Mouse (Mus musculus) ES-E14 (cell line): ENCODE results near the gene Upk3a. TPM values are rescaled to one million over a fixed set of nuclear protein-coding genes. Genes with fewer than 3 reads are reported as not detected.

Experiments
- DNase-seq: peaks from one replicate; pipeline ENCODE4 v3.0.0-alpha.2; 2013; ENCODE audit warnings: low read depth, low spot score
- H3K27ac ChIP-seq: 2 replicates; pipeline ENCODE4 v1.5.1; 2012; ENCODE audit warnings: low read depth, mild to moderate bottlenecking, low read length, moderate library complexity, mixed read lengths; ENCODE audit not compliant: poor library complexity, insufficient read depth, severe bottlenecking
- H3K36me3 ChIP-seq: 2 replicates; pipeline ENCODE4 v1.6.1; 2012; ENCODE audit warnings: mild to moderate bottlenecking, low read length, moderate library complexity, mixed read lengths; ENCODE audit not compliant: control insufficient read depth, poor library complexity, insufficient read depth, severe bottlenecking
- H3K4me1 ChIP-seq, 2 experiments: fragments of 150-350 bp in 1 of 2; sonication (generic) in 1 of 2; 2 replicates each; pipeline ENCODE4 v1.6.1; 2012; ENCODE audit warnings: low read length in 2 of 2, mild to moderate bottlenecking in 1 of 2, mixed read lengths in 1 of 2; ENCODE audit not compliant: control insufficient read depth in 2 of 2, insufficient read depth in 2 of 2, poor library complexity in 1 of 2
- H3K4me3 ChIP-seq, 2 experiments: fragments of 150-350 bp in 1 of 2; sonication (generic) in 1 of 2; 2 replicates each; pipeline ENCODE4 v1.5.1; 2012; ENCODE audit warnings: low read length in 2 of 2, low read depth in 1 of 2, mild to moderate bottlenecking in 1 of 2, mixed read lengths in 1 of 2; ENCODE audit not compliant: insufficient read depth in 1 of 2, poor library complexity in 1 of 2, severe bottlenecking in 1 of 2
- H3K9ac ChIP-seq: 2 replicates; pipeline ENCODE4 v1.6.1; 2012; ENCODE audit warnings: low read depth, mild to moderate bottlenecking, low read length, mixed read lengths; ENCODE audit not compliant: poor library complexity, insufficient read depth, severe bottlenecking
- H3K9me3 ChIP-seq: fragments of 150-350 bp; sonication (generic); 2 replicates; pipeline ENCODE4 v1.6.1; 2012; ENCODE audit warnings: low read depth, mild to moderate bottlenecking, low read length; ENCODE audit not compliant: control insufficient read depth, insufficient read depth
- CHD2 ChIP-seq: IDR thresholded peaks from 2 replicates; pipeline ENCODE4 v1.6.1; 2014; ENCODE audit warnings: mild to moderate bottlenecking, low read depth, low read length, inconsistent platforms
- HCFC1 ChIP-seq: IDR thresholded peaks from 2 replicates; pipeline ENCODE4 v1.6.1; 2012; ENCODE audit warnings: low read length, inconsistent platforms, borderline replicate concordance; ENCODE audit not compliant: insufficient read depth
- MAFK ChIP-seq: IDR thresholded peaks from 2 replicates; pipeline ENCODE4 v1.6.1; 2014; ENCODE audit warnings: mild to moderate bottlenecking, low read depth, low read length, inconsistent platforms; ENCODE audit not compliant: insufficient read depth
- ZC3H11A ChIP-seq: IDR thresholded peaks from 2 replicates; pipeline ENCODE4 v1.6.1; 2012; ENCODE audit warnings: low read depth, mild to moderate bottlenecking, inconsistent platforms, low read length, borderline replicate concordance
- ZNF384 ChIP-seq: IDR thresholded peaks from 2 replicates; pipeline ENCODE4 v1.6.1; 2012; ENCODE audit warnings: low read depth, low read length, inconsistent platforms
- in situ Hi-C, 2 experiments: fragments of 600-800 bp; cut with MboI; formaldehyde crosslinking; loops; one replicate each; pipeline ENCODE4 v1.15.1; 2025; ENCODE audit warnings: low sequenced_read_pairs in 2 of 2, inconsistent platforms in 1 of 2; ENCODE audit not compliant: unreplicated experiment in 2 of 2
- total RNA-seq: library from RNA; depleted of rRNA; stranded (reverse); fragments of 300-350 nt; gene quantifications from 2 replicates; pipeline ENCODE4 v1.2.3, GENCODE M21; 2012

Upk3a gene
- total RNA-seq, 1 experiment: 0.18 TPM

GRCm38 (mm10) chr15:84989771-84990170 lies 27.2 kb upstream of the Upk3a start:
- H3K9ac ChIP-seq: no peak overlapping the region
- H3K4me1 ChIP-seq: peaks cover 2 to 8% of the 10 kb centered on the region in 2 experiments; a peak in 1 of 4 replicates
- no peak overlapping the region for H3K4me3 ChIP-seq
- in situ Hi-C loops: no loop called here
- no peak overlapping the region for H3K27ac ChIP-seq
- TF ChIP-seq CHD2 (no peak), MAFK (no peak), HCFC1 (no peak), ZC3H11A (no peak), ZNF384 (no peak)
- DNase-seq: no peak
- no peaks in the 10 kb centered on the region for H3K36me3 ChIP-seq
- H3K9me3 ChIP-seq: no peaks in the 10 kb centered on the region

- peaks cover 0 to 3% of the 10 kb centered on the region in 2 experiments; a peak in 1 of 4 replicates for H3K4me1 ChIP-seq
- no peak overlapping the region for H3K9ac ChIP-seq
- no peak overlapping the region for H3K27ac ChIP-seq
- no peak for DNase-seq
- no peak overlapping the region for H3K4me3 ChIP-seq
- no peaks in the 10 kb centered on the region for H3K36me3 ChIP-seq
- in situ Hi-C loops: no loop called here
- H3K9me3 ChIP-seq: no peaks in the 10 kb centered on the region
- no peak for TF ChIP-seq MAFK
- no peak for TF ChIP-seq ZC3H11A
- no peak for TF ChIP-seq ZNF384
- no peak for TF ChIP-seq CHD2
- no peak for TF ChIP-seq HCFC1
Observed at GRCm38 (mm10) chr15:84994498-84994897, 22.4 kb upstream of the Upk3a start.

GRCm38 (mm10) chr15:84995041-84995440 lies 21.9 kb upstream of the Upk3a start:
- no peak overlapping the region for H3K9ac ChIP-seq
- no peaks in the 10 kb centered on the region for H3K36me3 ChIP-seq
- H3K4me3 ChIP-seq: no peak overlapping the region
- no peak overlapping the region for H3K27ac ChIP-seq
- peaks cover 0 to 3% of the 10 kb centered on the region in 2 experiments; a peak in 1 of 4 replicates for H3K4me1 ChIP-seq
- DNase-seq: no peak
- TF ChIP-seq ZC3H11A (no peak), MAFK (no peak), HCFC1 (no peak), CHD2 (no peak), ZNF384 (no peak)
- in situ Hi-C loops: no loop called here
- no peaks in the 10 kb centered on the region for H3K9me3 ChIP-seq

GRCm38 (mm10) chr15:84995967-84996366 lies 21.0 kb upstream of the Upk3a start:
- TF ChIP-seq ZC3H11A (0 out of 2 replicates have a peak, but pooled peaks have one; percentile 8), ZNF384 (peak; percentile 97), HCFC1 (no peak), MAFK (no peak)
- Histone ChIP-seq H3K36me3 (no peaks in the 10 kb centered on the region), H3K4me3 (no peak overlapping the region), H3K9ac (no peak overlapping the region), H3K27ac (no peak overlapping the region), H3K9me3 (no peaks in the 10 kb centered on the region), H3K4me1 (peaks cover 0 to 3% of the 10 kb centered on the region in 2 experiments; a peak in 1 of 4 replicates)
- peak; percentile 76 for DNase-seq
- in situ Hi-C loops: no loop called here

GRCm38 (mm10) chr15:84997768-84998454 lies 19.0 kb upstream of the Upk3a start:
- TF ChIP-seq HCFC1: no peak
- TF ChIP-seq ZC3H11A: no peak
- TF ChIP-seq CHD2: no peak
- no peak for TF ChIP-seq ZNF384
- no peak for TF ChIP-seq MAFK
- no peaks in the 10 kb centered on the region for H3K9me3 ChIP-seq
- H3K9ac ChIP-seq: no peak overlapping the region
- H3K4me3 ChIP-seq: no peak overlapping the region
- peaks cover 0 to 3% of the 10 kb centered on the region in 2 experiments; a peak in 1 of 4 replicates for H3K4me1 ChIP-seq
- H3K36me3 ChIP-seq: no peaks in the 10 kb centered on the region
- in situ Hi-C loops: no loop called here
- H3K27ac ChIP-seq: no peak overlapping the region
- DNase-seq: no peak
